Mouse (Mus musculus): ENCODE measurements around the gene Kcng1.

GRCm38 (mm10) chr2:168311006-168311405 is 29.5 kb upstream of the Kcng1 start:
- no peak for TF ChIP-seq CTCF (IDR thresholded peaks at IDR 0.05; ENCODE audit: borderline replicate concordance, extremely low read depth, insufficient read depth, insufficient read length)
- TF ChIP-seq POLR2A (IDR thresholded peaks at IDR 0.05; ENCODE audit: borderline replicate concordance, extremely low read depth, insufficient read depth, insufficient read length, poor library complexity, severe bottlenecking), result no peak

Data from brain, embryonic 14.5 days (tissue).